Mouse (Mus musculus): ENCODE data around the gene Tnfsf14. TPM values are rescaled to one million over a fixed set of nuclear protein-coding genes. Genes with fewer than 3 reads are reported as not detected.

The Tnfsf14 gene
- polyA plus RNA-seq, 1 experiment from 2014 or later: 0.08 TPM

DNA sequence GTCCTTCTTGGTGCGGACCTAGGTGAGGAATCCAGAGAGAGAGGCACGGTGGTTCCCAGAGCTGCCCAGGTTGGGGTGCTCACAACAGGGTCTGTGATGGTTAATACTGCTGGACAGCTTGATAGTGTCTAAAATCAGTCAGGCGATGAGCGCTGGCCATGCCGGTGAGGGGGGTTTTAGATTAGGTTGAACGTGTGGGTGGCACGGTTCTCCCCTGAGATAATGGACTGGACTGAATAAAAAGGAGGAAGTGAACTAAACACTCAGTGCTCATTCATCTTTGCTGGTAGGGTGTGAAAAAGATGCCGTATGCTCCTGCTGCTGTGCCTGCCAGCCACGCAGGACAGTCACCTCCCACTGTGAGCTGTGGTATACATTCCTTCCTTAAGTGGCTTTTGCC, 29.3 kb upstream of the Tnfsf14 start:
- 75% methylated on average over 9 of the region's 9 CpGs for WGBS
- no peaks in the 10 kb centered on the region for H3K9me3 ChIP-seq
- ATAC-seq (ENCODE audit: insufficient number of reproducible peaks, low FRiP score, low TSS enrichment, low read depth): no peak

DNA sequence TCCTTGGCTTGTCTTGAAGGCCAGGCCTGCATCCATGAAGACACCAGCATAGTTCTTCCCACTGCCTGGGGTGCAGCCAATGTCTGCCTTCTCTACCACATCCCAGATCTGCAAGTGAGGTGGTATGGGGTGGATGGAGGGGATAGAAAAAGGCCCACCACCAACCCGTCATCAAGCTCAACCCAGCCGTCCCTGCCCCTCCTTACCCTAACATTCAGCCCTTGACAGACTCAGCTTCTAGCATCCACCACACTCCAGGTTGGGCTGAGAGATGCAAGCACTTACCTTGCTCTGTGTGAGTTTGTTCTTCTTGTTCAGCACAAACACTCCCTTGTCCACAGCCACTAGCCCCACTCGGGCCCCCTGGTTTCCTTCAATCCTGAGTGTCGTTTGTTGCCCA, 27.9 kb upstream of the Tnfsf14 start:
- no peak overlapping the region for H3K27ac ChIP-seq
- no peaks in the 10 kb centered on the region for H3K36me3 ChIP-seq
- ATAC-seq (ENCODE audit: insufficient number of reproducible peaks, low FRiP score, low TSS enrichment, low read depth): no peak
- no peak overlapping the region for H3K4me2 ChIP-seq
- 72% methylated on average over 4 of the region's 4 CpGs for WGBS
- no peaks in the 10 kb centered on the region for H3K4me1 ChIP-seq
- no peak overlapping the region for H3K9ac ChIP-seq
- no peak overlapping the region for H3K4me3 ChIP-seq
- H3K27me3 ChIP-seq: peaks cover 27% of the 10 kb centered on the region
- no peaks in the 10 kb centered on the region for H3K9me3 ChIP-seq

More for the DNA sequence above, 29.3 kb upstream of the Tnfsf14 start:
- H3K36me3 ChIP-seq: no peaks in the 10 kb centered on the region
- no peak overlapping the region for H3K9ac ChIP-seq
- H3K27ac ChIP-seq: no peak overlapping the region
- H3K4me1 ChIP-seq: no peaks in the 10 kb centered on the region
- no peak overlapping the region for H3K4me3 ChIP-seq
- peaks cover 27% of the 10 kb centered on the region for H3K27me3 ChIP-seq
- no peak overlapping the region for H3K4me2 ChIP-seq

DNA sequence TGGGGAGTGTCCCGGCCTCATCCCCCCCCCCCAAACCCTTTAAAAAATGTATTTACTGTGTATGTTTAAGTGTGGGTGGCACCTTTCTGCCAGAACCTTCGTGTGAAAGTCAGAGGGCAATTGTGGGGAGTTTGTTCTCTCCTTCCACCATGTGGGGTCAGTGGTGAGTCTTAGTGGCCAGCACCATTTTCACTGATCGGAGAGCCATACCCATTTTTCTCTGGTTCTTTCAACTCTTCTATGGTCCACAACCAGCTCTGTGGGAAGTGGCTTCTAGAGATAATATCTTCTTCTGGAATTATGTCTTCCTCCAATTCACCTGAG, 25.9 kb upstream of the Tnfsf14 start:
- ATAC-seq (ENCODE audit: insufficient number of reproducible peaks, low FRiP score, low TSS enrichment, low read depth): no peak
- Histone ChIP-seq H3K9me3 (no peaks in the 10 kb centered on the region), H3K4me3 (no peak overlapping the region), H3K4me1 (no peaks in the 10 kb centered on the region), H3K9ac (no peak overlapping the region), H3K27ac (no peak overlapping the region), H3K4me2 (no peak overlapping the region), H3K27me3 (peaks cover 21% of the 10 kb centered on the region), H3K36me3 (no peaks in the 10 kb centered on the region)
- 17% methylated on average over 3 of the region's 3 CpGs for WGBS

DNA sequence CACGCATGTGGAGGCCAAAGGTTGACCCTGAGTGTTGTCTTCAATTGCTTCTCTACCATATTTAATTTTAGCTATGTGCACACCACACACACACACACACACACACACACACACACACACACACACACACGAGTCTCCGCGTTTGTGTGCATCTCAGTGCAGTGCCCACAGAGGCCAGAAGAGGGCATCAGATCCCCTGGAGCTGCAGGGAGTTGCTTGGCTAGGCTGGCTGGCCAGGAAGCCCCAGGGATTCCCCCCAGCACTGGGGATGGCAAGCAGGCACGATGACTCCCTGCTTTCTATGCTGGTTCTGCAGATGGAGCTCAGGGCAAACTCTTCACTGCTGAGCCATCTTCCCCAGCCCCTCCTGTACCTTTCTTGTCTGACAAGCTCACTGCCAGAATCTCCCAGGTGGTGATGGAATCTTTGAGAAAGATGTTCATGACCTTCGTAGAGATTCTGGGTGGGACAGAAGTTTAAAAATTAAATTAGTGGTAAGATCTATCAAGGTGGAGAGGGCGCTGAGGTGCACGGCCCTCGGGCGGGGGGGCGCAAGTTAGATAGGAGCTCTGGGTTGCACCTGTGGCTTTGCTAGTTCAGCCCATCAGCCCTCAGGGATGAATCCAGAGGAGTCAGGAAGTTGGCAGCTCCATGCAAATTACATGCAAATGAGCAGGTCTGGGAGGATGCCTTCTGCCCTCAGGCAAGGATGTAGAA, 25.3 kb upstream of the Tnfsf14 start:
- Histone ChIP-seq H3K27ac (no peak overlapping the region), H3K9me3 (no peaks in the 10 kb centered on the region), H3K36me3 (no peaks in the 10 kb centered on the region), H3K4me1 (no peaks in the 10 kb centered on the region), H3K4me3 (no peak overlapping the region), H3K9ac (no peak overlapping the region), H3K4me2 (no peak overlapping the region), H3K27me3 (peaks cover 19% of the 10 kb centered on the region)
- no peak for ATAC-seq (ENCODE audit: insufficient number of reproducible peaks, low FRiP score, low TSS enrichment, low read depth)
- 18% methylated on average over 11 of the region's 11 CpGs for WGBS

DNA sequence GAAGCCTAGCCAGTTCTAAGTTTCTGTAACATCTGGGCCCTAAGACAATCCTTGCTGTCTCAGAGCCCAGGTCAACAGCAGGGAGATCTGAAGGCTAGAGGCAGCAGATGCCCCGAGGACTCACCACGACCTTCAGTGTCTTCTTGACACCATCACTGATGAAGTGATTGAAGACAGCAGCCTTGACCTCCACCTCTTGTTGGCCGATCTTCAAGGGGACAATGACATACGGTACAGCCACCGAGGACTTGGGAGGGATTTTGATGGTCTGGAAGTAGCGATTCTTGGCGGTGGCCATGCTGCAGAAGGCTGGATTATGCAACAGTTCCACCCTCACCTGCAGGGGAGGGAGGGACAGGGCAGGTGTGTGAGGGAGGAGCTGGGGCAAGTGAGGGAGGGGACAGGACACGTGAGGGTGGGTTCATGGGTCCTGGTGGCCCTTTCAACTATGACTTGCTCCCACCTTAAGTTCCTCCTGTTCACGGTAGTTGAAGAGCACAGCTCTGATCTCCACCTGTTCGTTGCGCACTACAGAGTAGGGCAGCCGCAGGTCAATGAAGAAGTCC, 24.4 kb upstream of the Tnfsf14 start:
- H3K4me1 ChIP-seq: no peaks in the 10 kb centered on the region
- WGBS: 77% methylated on average over 12 of the region's 12 CpGs
- no peaks in the 10 kb centered on the region for H3K36me3 ChIP-seq
- H3K4me3 ChIP-seq: no peak overlapping the region
- no peak for ATAC-seq (ENCODE audit: insufficient number of reproducible peaks, low FRiP score, low TSS enrichment, low read depth)
- H3K27ac ChIP-seq: no peak overlapping the region
- H3K9me3 ChIP-seq: no peaks in the 10 kb centered on the region
- no peak overlapping the region for H3K9ac ChIP-seq
- no peak overlapping the region for H3K4me2 ChIP-seq
- H3K27me3 ChIP-seq: peaks cover 10% of the 10 kb centered on the region

DNA sequence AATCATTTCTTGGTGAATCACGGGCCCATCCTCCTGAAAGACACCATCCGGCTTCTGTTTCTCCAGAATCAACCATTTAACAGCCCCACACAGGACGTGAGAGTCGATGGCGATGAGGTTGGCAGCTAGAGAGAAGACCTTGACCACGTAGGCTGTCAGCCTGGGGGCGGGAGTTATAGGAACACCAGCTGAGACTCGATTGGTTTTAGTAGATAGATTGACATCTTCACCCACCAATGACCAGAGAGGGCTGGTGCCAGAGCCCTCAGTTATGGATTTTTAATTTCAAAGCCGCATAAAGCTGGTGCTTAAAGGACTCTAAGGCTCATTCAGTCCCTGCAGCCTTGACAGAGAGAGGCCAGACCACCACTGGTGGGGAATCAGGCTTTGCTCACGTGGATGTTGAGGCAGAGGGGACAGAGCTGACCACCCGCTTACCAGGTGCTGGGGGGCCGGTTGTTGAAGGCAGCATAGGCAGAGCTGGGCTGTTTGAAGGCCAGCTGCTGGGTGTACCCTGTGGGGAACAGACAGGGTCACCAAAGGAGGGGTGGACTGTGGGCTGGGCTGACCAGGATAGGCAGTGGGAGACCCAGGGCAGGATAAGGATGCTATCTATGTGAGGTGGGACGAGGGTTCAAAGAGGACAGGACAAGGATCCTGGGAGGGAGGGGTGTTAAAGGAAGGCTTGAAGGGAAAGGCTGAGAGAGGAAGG, 20.9 kb upstream of the Tnfsf14 start:
- Histone ChIP-seq H3K4me1 (no peaks in the 10 kb centered on the region), H3K9ac (no peak overlapping the region), H3K36me3 (no peaks in the 10 kb centered on the region), H3K27me3 (no peaks in the 10 kb centered on the region), H3K4me3 (no peak overlapping the region), H3K27ac (no peak overlapping the region), H3K9me3 (no peaks in the 10 kb centered on the region), H3K4me2 (no peak overlapping the region)
- WGBS: 42% methylated on average over 13 of the region's 13 CpGs
- ATAC-seq (ENCODE audit: insufficient number of reproducible peaks, low FRiP score, low TSS enrichment, low read depth): no peak

DNA sequence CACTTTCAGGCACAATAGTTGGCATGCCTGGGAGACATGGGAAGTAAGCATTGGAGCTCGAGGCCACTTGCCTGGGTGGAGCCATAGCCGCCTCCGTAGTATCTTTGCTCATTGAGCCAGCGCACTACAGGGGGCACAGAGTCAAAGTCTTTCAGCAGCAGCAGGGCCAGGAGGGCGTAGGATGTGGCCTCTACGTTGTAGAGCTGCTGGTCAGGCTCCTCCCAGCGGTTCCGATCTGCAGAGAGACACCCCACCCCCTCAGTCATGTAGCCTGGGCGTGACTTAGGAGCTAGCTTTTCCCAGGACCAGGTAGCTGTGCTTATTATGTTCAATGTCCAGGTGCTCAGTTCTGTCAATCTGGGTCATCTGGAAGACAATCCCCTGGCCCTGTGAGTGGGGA, 17.5 kb upstream of the Tnfsf14 start:
- no peak for ATAC-seq (ENCODE audit: insufficient number of reproducible peaks, low FRiP score, low TSS enrichment, low read depth)
- 64% methylated on average over 9 of the region's 9 CpGs for WGBS
- Histone ChIP-seq H3K4me2 (no peak overlapping the region), H3K27me3 (no peaks in the 10 kb centered on the region), H3K9me3 (no peaks in the 10 kb centered on the region), H3K4me1 (no peaks in the 10 kb centered on the region), H3K9ac (no peak overlapping the region), H3K27ac (no peak overlapping the region), H3K36me3 (no peaks in the 10 kb centered on the region), H3K4me3 (no peak overlapping the region)

DNA sequence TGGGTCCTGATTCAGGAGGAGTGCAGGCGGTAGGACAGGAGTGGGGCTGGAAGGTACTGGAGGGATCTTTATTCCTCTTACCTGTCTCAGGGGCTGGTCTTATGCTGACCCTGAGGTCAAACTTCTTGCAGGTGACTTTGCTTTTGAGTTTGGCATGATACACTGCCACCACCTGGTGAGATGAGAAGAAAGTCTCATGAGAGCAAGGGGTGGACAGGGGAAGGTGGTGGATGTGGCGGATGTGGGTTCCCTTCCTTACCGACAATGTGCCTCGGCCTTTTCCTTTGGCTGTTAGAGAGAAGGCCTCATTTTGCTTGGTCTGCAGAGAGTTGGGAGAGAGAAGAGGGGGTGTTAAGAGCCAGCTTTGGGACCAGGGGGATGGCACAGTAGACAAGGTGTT, 15.4 kb upstream of the Tnfsf14 start:
- no peak overlapping the region for H3K9ac ChIP-seq
- 74% methylated on average over 4 of the region's 4 CpGs for WGBS
- ATAC-seq (ENCODE audit: insufficient number of reproducible peaks, low FRiP score, low TSS enrichment, low read depth): no peak
- no peaks in the 10 kb centered on the region for H3K9me3 ChIP-seq
- no peak overlapping the region for H3K4me2 ChIP-seq
- no peaks in the 10 kb centered on the region for H3K27me3 ChIP-seq
- H3K4me1 ChIP-seq: no peaks in the 10 kb centered on the region
- H3K4me3 ChIP-seq: no peak overlapping the region
- H3K27ac ChIP-seq: no peak overlapping the region
- H3K36me3 ChIP-seq: no peaks in the 10 kb centered on the region

DNA sequence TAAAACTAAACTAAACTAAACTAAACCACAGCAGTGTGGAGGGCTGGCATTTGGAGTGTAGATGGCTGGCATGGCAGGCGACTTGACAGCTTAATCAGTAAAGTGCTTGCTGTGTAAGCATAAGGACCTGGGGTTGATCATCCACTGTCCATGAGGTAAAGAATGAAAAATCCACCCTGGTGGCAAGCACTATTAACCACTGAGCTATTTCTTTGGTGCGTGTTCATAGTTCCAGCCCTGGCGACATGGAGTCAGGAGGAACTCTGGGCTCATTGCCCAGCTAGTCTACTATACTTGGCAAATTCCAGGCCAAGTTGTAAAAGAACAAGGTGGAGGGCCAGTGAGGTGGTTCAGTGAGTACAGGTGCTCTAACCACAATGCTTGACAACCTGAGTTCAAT, 14.0 kb upstream of the Tnfsf14 start:
- no peak for ATAC-seq (ENCODE audit: insufficient number of reproducible peaks, low FRiP score, low TSS enrichment, low read depth)

DNA sequence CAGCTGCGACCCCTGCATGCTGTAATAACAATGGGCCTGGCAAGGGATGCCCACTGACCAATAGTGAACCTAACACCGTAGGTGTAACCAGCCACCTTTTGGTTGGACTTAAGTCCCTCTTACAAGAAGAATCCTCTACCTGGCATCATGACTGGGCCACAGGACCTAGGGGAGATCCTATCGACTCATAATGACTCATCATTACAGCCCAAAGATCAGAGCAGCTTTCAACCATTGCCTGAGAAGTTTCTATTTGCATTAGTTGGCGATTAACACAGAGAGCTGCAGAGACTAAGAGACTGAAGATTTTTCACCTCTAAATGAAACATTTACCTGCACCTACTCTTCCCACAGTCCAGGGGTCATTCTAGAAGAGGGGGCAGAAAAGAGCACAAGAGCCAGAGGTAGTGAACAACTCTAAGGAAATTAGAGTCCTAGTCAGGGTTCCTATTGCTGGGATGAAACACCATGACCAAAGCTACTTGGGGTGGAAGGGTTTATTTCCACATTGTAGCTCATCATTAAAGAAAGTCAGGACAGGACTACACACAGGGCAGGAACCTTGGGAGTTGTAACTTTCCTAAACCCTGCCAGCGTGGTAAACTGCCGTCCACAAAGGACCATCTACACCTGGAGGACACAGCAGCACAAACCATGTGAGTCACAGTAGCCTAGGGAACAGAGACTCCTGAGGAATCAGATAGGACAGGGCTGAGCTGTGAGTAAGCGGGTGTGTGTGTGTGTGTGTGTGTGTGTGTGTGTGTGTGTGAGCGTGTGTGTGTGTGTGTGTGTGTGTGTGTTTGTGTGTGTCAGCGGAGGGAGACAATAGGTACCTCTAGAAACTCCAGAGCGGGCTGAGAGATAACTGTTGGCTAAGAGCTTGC, 8.1 kb upstream of the Tnfsf14 start:
- Histone ChIP-seq H3K4me3 (no peak overlapping the region), H3K4me1 (no peaks in the 10 kb centered on the region), H3K4me2 (no peak overlapping the region), H3K9ac (no peak overlapping the region), H3K9me3 (no peaks in the 10 kb centered on the region), H3K27me3 (no peaks in the 10 kb centered on the region), H3K27ac (no peak overlapping the region), H3K36me3 (no peaks in the 10 kb centered on the region)
- 80% methylated on average over 10 of the region's 10 CpGs for WGBS
- no peak for ATAC-seq (ENCODE audit: insufficient number of reproducible peaks, low FRiP score, low TSS enrichment, low read depth)

More for the DNA sequence above, 14.0 kb upstream of the Tnfsf14 start:
- no peak overlapping the region for H3K4me2 ChIP-seq
- no peaks in the 10 kb centered on the region for H3K9me3 ChIP-seq
- H3K4me1 ChIP-seq: no peaks in the 10 kb centered on the region
- H3K4me3 ChIP-seq: no peak overlapping the region
- H3K27ac ChIP-seq: no peak overlapping the region
- H3K9ac ChIP-seq: no peak overlapping the region
- H3K27me3 ChIP-seq: no peaks in the 10 kb centered on the region
- WGBS: 69% methylated on average over 3 of the region's 3 CpGs
- no peaks in the 10 kb centered on the region for H3K36me3 ChIP-seq

DNA sequence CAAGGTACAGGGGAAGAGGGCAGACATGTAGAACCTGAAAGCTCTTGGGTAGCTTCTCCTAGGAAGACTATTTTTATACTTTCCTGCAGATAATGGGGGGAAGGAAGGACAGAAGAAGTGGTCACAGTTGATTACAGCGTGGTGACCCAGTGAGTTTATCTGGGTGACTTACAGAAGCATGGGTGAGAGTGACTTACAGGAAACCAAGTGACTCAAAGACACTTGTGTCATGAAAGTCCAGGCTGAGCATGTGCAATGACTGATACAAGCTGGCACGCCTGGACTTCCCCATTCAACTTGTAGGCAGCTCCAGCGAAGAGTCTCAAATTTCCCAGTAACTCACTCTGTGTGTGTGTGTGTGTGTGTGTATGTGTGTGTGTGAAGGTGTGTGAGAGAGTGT, 4.3 kb upstream of the Tnfsf14 start:
- Histone ChIP-seq H3K27ac (no peak overlapping the region), H3K4me1 (no peaks in the 10 kb centered on the region), H3K9me3 (no peaks in the 10 kb centered on the region), H3K36me3 (no peaks in the 10 kb centered on the region), H3K4me2 (no peak overlapping the region), H3K27me3 (no peaks in the 10 kb centered on the region), H3K4me3 (no peak overlapping the region), H3K9ac (no peak overlapping the region)
- WGBS: 77% methylated on average over 3 of the region's 3 CpGs
- no peak for ATAC-seq (ENCODE audit: insufficient number of reproducible peaks, low FRiP score, low TSS enrichment, low read depth)

Measured in limb, embryonic 15.5 days (tissue).